Mouse (Mus musculus): Measurements from ENCODE around the gene Rgs10. TPM values are rescaled to one million over a fixed set of nuclear protein-coding genes. Genes with fewer than 3 reads are reported as not detected.

Rgs10 gene
- polyA plus RNA-seq, 1 experiment from 2014 or later = 14.2 TPM

Other genes starting within 250 kb of the Rgs10 start
- 24.2 and 27.0 TPM in 2 replicates for gene Cox6a2, start 212.4 kb downstream of the Rgs10 start, polyA plus RNA-seq (2015; fragmentation: Nextera tagmentation; extraction: Ambion mirVana)
- 16.6 and 18.5 TPM in 2 replicates for gene Armc5, start 181.4 kb downstream of the Rgs10 start, polyA plus RNA-seq (2015; fragmentation: Nextera tagmentation; extraction: Ambion mirVana)
- 9.2 and 9.6 TPM in 2 replicates for gene 9130023H24Rik, start 180.7 kb downstream of the Rgs10 start, polyA plus RNA-seq (2015; fragmentation: Nextera tagmentation; extraction: Ambion mirVana)
- 48.8 and 49.1 TPM in 2 replicates for gene Tgfb1i1, start 171.9 kb downstream of the Rgs10 start, polyA plus RNA-seq (2015; fragmentation: Nextera tagmentation; extraction: Ambion mirVana)
- gene Slc5a2, start 153.1 kb downstream of the Rgs10 start, polyA plus RNA-seq (2015; fragmentation: Nextera tagmentation; extraction: Ambion mirVana) = 0.29 and 0.36 TPM in 2 replicates
- 21.6 and 26.4 TPM in 2 replicates for gene BC017158, start 120.6 kb downstream of the Rgs10 start, polyA plus RNA-seq (2015; fragmentation: Nextera tagmentation; extraction: Ambion mirVana)
- 37.1 and 39.6 TPM in 2 replicates for gene Tial1, start 43.0 kb upstream of the Rgs10 start, polyA plus RNA-seq (2015; fragmentation: Nextera tagmentation; extraction: Ambion mirVana)
- gene Bag3, start 104.9 kb upstream of the Rgs10 start, polyA plus RNA-seq (2015; fragmentation: Nextera tagmentation; extraction: Ambion mirVana) = 13.9 and 15.2 TPM in 2 replicates
- gene Inpp5f, start 192.6 kb upstream of the Rgs10 start, polyA plus RNA-seq (2015; fragmentation: Nextera tagmentation; extraction: Ambion mirVana) = 19.9 and 20.9 TPM in 2 replicates